Comparison of ENCODE assay signal across 8 mouse cellular contexts in genomic region chr9:65435671-65436301, GRCm38 (mm10). TPM values are rescaled to one million over a fixed set of nuclear protein-coding genes. Genes with fewer than 3 reads are reported as not detected.
A peak's percentile ranks its signal among the peaks of the same experiment; 100 is the strongest.
DNase-seq lines count a peak whose midpoint lies in the region; ATAC-seq and TF ChIP-seq lines count a peak whose summit lies in the region.

Gene Mtfmt (plus strand): TSS chr9:65435782.

- H3K4me2 ChIP-seq in embryonic facial prominence, embryonic 14.5 days (ENCODE audit: low read depth, low read length): peak within 1 kb of the TSS; percentile 61
- peak within 1 kb of the TSS; percentile 54 for H3K4me2 ChIP-seq in limb, embryonic 14.5 days (replicated peaks; ENCODE audit: low read depth, low read length, severe bottlenecking)
- peak within 1 kb of the TSS; percentile 72 for H3K4me2 ChIP-seq in midbrain, postnatal 0 days (ENCODE audit: low read depth, low read length, poor library complexity, severe bottlenecking)

- H3K9ac ChIP-seq in embryonic facial prominence, embryonic 14.5 days (ENCODE audit: low read depth, low read length): peak within 1 kb of the TSS; percentile 81
- H3K9ac ChIP-seq in limb, embryonic 14.5 days (ENCODE audit: low read depth, low read length, severe bottlenecking): peak within 1 kb of the TSS; percentile 77
- peak within 1 kb of the TSS; percentile 73 for H3K9ac ChIP-seq in midbrain, postnatal 0 days (replicated peaks; ENCODE audit: low read length, poor library complexity, severe bottlenecking)

- H3K36me3 ChIP-seq in embryonic facial prominence, embryonic 14.5 days (ENCODE audit: control insufficient read depth, insufficient read depth, low read length): peaks cover 24% of the 10 kb centered on the region
- peaks cover 15% of the 10 kb centered on the region for H3K36me3 ChIP-seq in limb, embryonic 14.5 days (ENCODE audit: control insufficient read depth, insufficient read depth, low read length)
- peaks cover 6% of the 10 kb centered on the region for H3K36me3 ChIP-seq in midbrain, postnatal 0 days (ENCODE audit: insufficient read depth, low read length)

- H3K27ac ChIP-seq in embryonic facial prominence, embryonic 14.5 days (replicated peaks; ENCODE audit: low read depth, low read length): no peak within 1 kb of the TSS
- H3K27ac ChIP-seq in limb, embryonic 14.5 days (replicated peaks; ENCODE audit: low read depth, low read length): no peak within 1 kb of the TSS
- H3K27ac ChIP-seq in midbrain, postnatal 0 days (ENCODE audit: low read depth, low read length): peak within 1 kb of the TSS; percentile 40; the same call in 1 of the 2 replicates

- TF ChIP-seq CTCF in midbrain, postnatal 0 days (IDR thresholded peaks at IDR 0.05): no peak

- TF ChIP-seq POLR2A in limb, embryonic 14.5 days (IDR thresholded peaks at IDR 0.05; ENCODE audit: borderline replicate concordance, extremely low read depth, insufficient read depth, insufficient read length): peak; percentile 80; the same call in 1 of the 2 replicates

- no peaks in the 10 kb centered on the region for H3K27me3 ChIP-seq in embryonic facial prominence, embryonic 14.5 days (replicated peaks; ENCODE audit: control insufficient read depth, insufficient read depth, low read length)
- H3K27me3 ChIP-seq in limb, embryonic 14.5 days (ENCODE audit: control insufficient read depth, insufficient read depth, low read length): no peaks in the 10 kb centered on the region
- H3K27me3 ChIP-seq in midbrain, postnatal 0 days (ENCODE audit: insufficient read depth, low read length): no peaks in the 10 kb centered on the region

- no peaks in the 10 kb centered on the region for H3K9me3 ChIP-seq in embryonic facial prominence, embryonic 14.5 days (ENCODE audit: control insufficient read depth, low read length)
- no peaks in the 10 kb centered on the region for H3K9me3 ChIP-seq in limb, embryonic 14.5 days (ENCODE audit: control insufficient read depth, low read length)
- no peaks in the 10 kb centered on the region for H3K9me3 ChIP-seq in midbrain, postnatal 0 days (ENCODE audit: low read length)

- peak; percentile 96 for ATAC-seq in embryonic facial prominence, embryonic 14.5 days (ENCODE audit: low read depth)
- peak; percentile 93 for ATAC-seq in limb, embryonic 14.5 days (ENCODE audit: low FRiP score, low read depth)
- peak; percentile 89 for ATAC-seq in midbrain, postnatal 0 days (ENCODE audit: low FRiP score)

- peaks cover 4% of the 10 kb centered on the region for H3K4me1 ChIP-seq in embryonic facial prominence, embryonic 14.5 days (ENCODE audit: control insufficient read depth, insufficient read depth, low read length)
- H3K4me1 ChIP-seq in limb, embryonic 14.5 days (ENCODE audit: control insufficient read depth, insufficient read depth, low read length): peaks cover 3% of the 10 kb centered on the region
- H3K4me1 ChIP-seq in midbrain, postnatal 0 days (ENCODE audit: insufficient read depth, low read length): peaks cover 3% of the 10 kb centered on the region; the same call in 1 of the 2 replicates

- peak; percentile 93 for DNase-seq in 3T3-L1 (ENCODE audit: low read depth, low spot score)
- DNase-seq in adrenal gland, postnatal 4 days (ENCODE audit: low spot score in 2 of 2): peak; percentile 85 to 88
- peak; percentile 97 for DNase-seq in embryonic facial prominence, embryonic 14.5 days (ENCODE audit: low spot score)
- peak; percentile 91 for DNase-seq in heart, adult 8-10 months (ENCODE audit: low spot score)
- DNase-seq in kidney, adult 9 months: peak; percentile 96
- peak; percentile 93 for DNase-seq in limb, embryonic 14.5 days (ENCODE audit: low spot score)
- peak; percentile 95 for DNase-seq in midbrain, postnatal 0 days (ENCODE audit: low spot score)
- DNase-seq in spleen, postnatal 14 days (ENCODE audit: low spot score in 2 of 2): peak; percentile 89 to 94

- H3K4me3 ChIP-seq in embryonic facial prominence, embryonic 14.5 days (ENCODE audit: low read depth, low read length): peak within 1 kb of the TSS; percentile 98
- peak within 1 kb of the TSS; percentile 89 for H3K4me3 ChIP-seq in limb, embryonic 14.5 days (replicated peaks; ENCODE audit: low read length)
- H3K4me3 ChIP-seq in midbrain, postnatal 0 days (ENCODE audit: low read depth, low read length): peak within 1 kb of the TSS; percentile 67

- under 1% methylated on average over 34 of the region's 54 CpGs for WGBS in embryonic facial prominence, embryonic 14.5 days
- WGBS in limb, embryonic 14.5 days: 1% methylated on average over 51 of the region's 54 CpGs
- WGBS in midbrain, postnatal 0 days: under 1% methylated on average over 54 of the region's 54 CpGs

RNA-seq across cellular contexts. Expression of gene Mtfmt, which starts in this region (rescaled TPM):
- 10 to 100 TPM; 18.1 to 20.4 TPM for total RNA-seq in adrenal gland, postnatal 4 days (2021)
- 14.6 and 17.9 TPM in 2 replicates for polyA plus RNA-seq in embryonic facial prominence, embryonic 14.5 days (2014; fragmentation: Nextera tagmentation; extraction: Ambion mirVana)
- total RNA-seq in heart, adult 8-10 months (2022): 1 to 10 TPM; 5.4 to 7.9 (median 6.9) TPM
- polyA plus RNA-seq in limb, embryonic 14.5 days (2012; rRNA removed): 26.3 and 28.8 TPM in 2 replicates
- polyA plus RNA-seq in limb, embryonic 14.5 days (2014; fragmentation: Nextera tagmentation; extraction: Ambion mirVana): 18.7 and 22.5 TPM in 2 replicates
- total RNA-seq in midbrain, postnatal 0 days (2014; rRNA removed): 19.7 and 21.0 TPM in 2 replicates
- polyA plus RNA-seq in midbrain, postnatal 0 days (2015; fragmentation: Nextera tagmentation; extraction: Ambion mirVana): 18.5 and 18.9 TPM in 2 replicates
